Mouse (Mus musculus): ENCODE results near the gene Caly. TPM values are rescaled to one million over a fixed set of nuclear protein-coding genes. Genes with fewer than 3 reads are reported as not detected.

The Caly gene
- polyA plus RNA-seq, 1 experiment from 2014 or later = 1.6 TPM

- Histone ChIP-seq H3K4me3 (ENCODE audit: low read depth, low read length) (no peak overlapping the region), H3K27me3 (ENCODE audit: control insufficient read depth, insufficient read depth, low read length) (no peaks in the 10 kb centered on the region), H3K36me3 (replicated peaks; ENCODE audit: control insufficient read depth, insufficient read depth, low read depth, low read length) (no peaks in the 10 kb centered on the region), H3K9me3 (replicated peaks; ENCODE audit: control insufficient read depth, low read length) (no peaks in the 10 kb centered on the region), H3K4me1 (ENCODE audit: control insufficient read depth, insufficient read depth, low read length) (no peaks in the 10 kb centered on the region), H3K9ac (replicated peaks; ENCODE audit: low read length) (no peak overlapping the region), H3K4me2 (ENCODE audit: low read depth, low read length) (no peak overlapping the region), H3K27ac (replicated peaks; ENCODE audit: low read depth, low read length) (no peak overlapping the region)
- ATAC-seq (replicated peaks; ENCODE audit: insufficient number of reproducible peaks, low FRiP score, low TSS enrichment, low read depth) (no peak), DNase-seq (ENCODE audit: low spot score) (no peak)
- 74% methylated on average over 1 of the region's 1 CpGs for WGBS
These were observed 16.1 kb upstream of the Caly start for GRCm38 (mm10) chr7:140098466-140098865.

- Histone ChIP-seq H3K27ac (replicated peaks; ENCODE audit: low read depth, low read length) (no peak overlapping the region), H3K4me3 (ENCODE audit: low read depth, low read length) (no peak overlapping the region), H3K36me3 (replicated peaks; ENCODE audit: control insufficient read depth, insufficient read depth, low read depth, low read length) (no peaks in the 10 kb centered on the region), H3K27me3 (ENCODE audit: control insufficient read depth, insufficient read depth, low read length) (no peaks in the 10 kb centered on the region), H3K4me1 (ENCODE audit: control insufficient read depth, insufficient read depth, low read length) (no peaks in the 10 kb centered on the region), H3K4me2 (ENCODE audit: low read depth, low read length) (no peak overlapping the region), H3K9ac (replicated peaks; ENCODE audit: low read length) (no peak overlapping the region), H3K9me3 (replicated peaks; ENCODE audit: control insufficient read depth, low read length) (no peaks in the 10 kb centered on the region)
- no peak for ATAC-seq (replicated peaks; ENCODE audit: insufficient number of reproducible peaks, low FRiP score, low TSS enrichment, low read depth)
- no peak for DNase-seq (ENCODE audit: low spot score)
These were observed 13.7 kb upstream of the Caly start for GRCm38 (mm10) chr7:140096055-140096454.

- no peaks in the 10 kb centered on the region for H3K9me3 ChIP-seq (replicated peaks; ENCODE audit: control insufficient read depth, low read length)
- no peak overlapping the region for H3K4me3 ChIP-seq (ENCODE audit: low read depth, low read length)
These were observed 13.2 kb upstream of the Caly start for GRCm38 (mm10) chr7:140095556-140095955.

GRCm38 (mm10) chr7:140094954-140095353, 12.6 kb upstream of the Caly start:
- Histone ChIP-seq H3K4me2 (ENCODE audit: low read depth, low read length) (no peak overlapping the region), H3K9me3 (replicated peaks; ENCODE audit: control insufficient read depth, low read length) (no peaks in the 10 kb centered on the region), H3K27ac (replicated peaks; ENCODE audit: low read depth, low read length) (no peak overlapping the region), H3K9ac (replicated peaks; ENCODE audit: low read length) (no peak overlapping the region), H3K36me3 (replicated peaks; ENCODE audit: control insufficient read depth, insufficient read depth, low read depth, low read length) (no peaks in the 10 kb centered on the region), H3K27me3 (ENCODE audit: control insufficient read depth, insufficient read depth, low read length) (no peaks in the 10 kb centered on the region), H3K4me1 (ENCODE audit: control insufficient read depth, insufficient read depth, low read length) (no peaks in the 10 kb centered on the region), H3K4me3 (ENCODE audit: low read depth, low read length) (no peak overlapping the region)
- WGBS = 59% methylated on average over 5 of the region's 5 CpGs
- ATAC-seq (replicated peaks; ENCODE audit: insufficient number of reproducible peaks, low FRiP score, low TSS enrichment, low read depth) (no peak), DNase-seq (ENCODE audit: low spot score) (no peak)

More at GRCm38 (mm10) chr7:140095556-140095955, 13.2 kb upstream of the Caly start:
- WGBS = 61% methylated on average over 1 of the region's 1 CpGs
- H3K4me2 ChIP-seq (ENCODE audit: low read depth, low read length) = no peak overlapping the region
- H3K4me1 ChIP-seq (ENCODE audit: control insufficient read depth, insufficient read depth, low read length) = no peaks in the 10 kb centered on the region
- no peaks in the 10 kb centered on the region for H3K36me3 ChIP-seq (replicated peaks; ENCODE audit: control insufficient read depth, insufficient read depth, low read depth, low read length)
- no peak overlapping the region for H3K27ac ChIP-seq (replicated peaks; ENCODE audit: low read depth, low read length)
- no peaks in the 10 kb centered on the region for H3K27me3 ChIP-seq (ENCODE audit: control insufficient read depth, insufficient read depth, low read length)
- H3K9ac ChIP-seq (replicated peaks; ENCODE audit: low read length) = no peak overlapping the region
- no peak for ATAC-seq (replicated peaks; ENCODE audit: insufficient number of reproducible peaks, low FRiP score, low TSS enrichment, low read depth)
- DNase-seq (ENCODE audit: low spot score) = no peak

- Histone ChIP-seq H3K9ac (replicated peaks; ENCODE audit: low read length) (no peak within 1 kb of the TSS), H3K4me2 (ENCODE audit: low read depth, low read length) (no peak within 1 kb of the TSS), H3K9me3 (replicated peaks; ENCODE audit: control insufficient read depth, low read length) (no peaks in the 10 kb centered on the region), H3K36me3 (replicated peaks; ENCODE audit: control insufficient read depth, insufficient read depth, low read depth, low read length) (no peaks in the 10 kb centered on the region), H3K27me3 (ENCODE audit: control insufficient read depth, insufficient read depth, low read length) (no peaks in the 10 kb centered on the region), H3K4me3 (ENCODE audit: low read depth, low read length) (no peak within 1 kb of the TSS), H3K27ac (replicated peaks; ENCODE audit: low read depth, low read length) (no peak within 1 kb of the TSS), H3K4me1 (ENCODE audit: control insufficient read depth, insufficient read depth, low read length) (no peaks in the 10 kb centered on the region)
- WGBS = 72% methylated on average over 5 of the region's 5 CpGs
- ATAC-seq (replicated peaks; ENCODE audit: insufficient number of reproducible peaks, low FRiP score, low TSS enrichment, low read depth) = no peak
- no peak for DNase-seq (ENCODE audit: low spot score)
These were observed 10.7 kb upstream of the Caly start, which contains the start of gene Prap1 for GRCm38 (mm10) chr7:140092924-140093528. Prap1 (plus strand) TSS chr7:140093395.

GRCm38 (mm10) chr7:140090601-140091000, 8.3 kb upstream of the Caly start:
- ATAC-seq (replicated peaks; ENCODE audit: insufficient number of reproducible peaks, low FRiP score, low TSS enrichment, low read depth) = no peak
- Histone ChIP-seq H3K4me3 (ENCODE audit: low read depth, low read length) (no peak overlapping the region), H3K4me1 (ENCODE audit: control insufficient read depth, insufficient read depth, low read length) (no peaks in the 10 kb centered on the region), H3K27me3 (ENCODE audit: control insufficient read depth, insufficient read depth, low read length) (no peaks in the 10 kb centered on the region), H3K9ac (replicated peaks; ENCODE audit: low read length) (no peak overlapping the region), H3K9me3 (replicated peaks; ENCODE audit: control insufficient read depth, low read length) (no peaks in the 10 kb centered on the region), H3K27ac (replicated peaks; ENCODE audit: low read depth, low read length) (no peak overlapping the region), H3K4me2 (ENCODE audit: low read depth, low read length) (no peak overlapping the region), H3K36me3 (replicated peaks; ENCODE audit: control insufficient read depth, insufficient read depth, low read depth, low read length) (no peaks in the 10 kb centered on the region)
- DNase-seq (ENCODE audit: low spot score) = no peak
- WGBS = 78% methylated on average over 10 of the region's 10 CpGs

- Histone ChIP-seq H3K9me3 (replicated peaks; ENCODE audit: control insufficient read depth, low read length) (no peaks in the 10 kb centered on the region), H3K4me3 (ENCODE audit: low read depth, low read length) (no peak overlapping the region), H3K4me1 (ENCODE audit: control insufficient read depth, insufficient read depth, low read length) (0 out of 2 replicates have a peak, but pooled peaks cover 3% of the 10 kb centered on the region), H3K4me2 (ENCODE audit: low read depth, low read length) (no peak overlapping the region; the same call in 1 of the 2 replicates), H3K9ac (replicated peaks; ENCODE audit: low read length) (no peak overlapping the region; the same call in 1 of the 2 replicates), H3K27me3 (ENCODE audit: control insufficient read depth, insufficient read depth, low read length) (peaks cover 24% of the 10 kb centered on the region), H3K36me3 (replicated peaks; ENCODE audit: control insufficient read depth, insufficient read depth, low read depth, low read length) (no peaks in the 10 kb centered on the region), H3K27ac (replicated peaks; ENCODE audit: low read depth, low read length) (no peak overlapping the region)
- no peak for ATAC-seq (replicated peaks; ENCODE audit: insufficient number of reproducible peaks, low FRiP score, low TSS enrichment, low read depth)
- no peak for DNase-seq (ENCODE audit: low spot score)
- 17% methylated on average over 20 of the region's 20 CpGs for WGBS
These were observed 723 bp downstream of the Caly start for GRCm38 (mm10) chr7:140081408-140082241.

Data from embryonic facial prominence, embryonic 11.5 days (tissue).